ENCODE assay signal across 15 mouse cellular contexts in genomic region chr11:20216415-20216814, GRCm38 (mm10). TPM values are rescaled to one million over a fixed set of nuclear protein-coding genes. Genes with fewer than 3 reads are reported as not detected.
DNase-seq lines count a peak whose midpoint lies in the region; ATAC-seq and TF ChIP-seq lines count a peak whose summit lies in the region.
"Had no signal": no experiment of that assay in that cellular context is flagged by ENCODE, and none has a peak within 500 bp of the region (broad histone marks: within the 10 kb centered on the region; RNA-seq: fewer than 3 reads in every experiment).

No protein-coding gene starts in this region.

- no peaks in the 10 kb centered on the region for H3K9me3 ChIP-seq in forebrain, postnatal 0 days (ENCODE audit: low read length)
- no peaks in the 10 kb centered on the region for H3K9me3 ChIP-seq in forebrain, embryonic 13.5 days (replicated peaks)
- no peaks in the 10 kb centered on the region for H3K9me3 ChIP-seq in liver, embryonic 14.5 days (ENCODE audit: control insufficient read depth, low read length)
- no peaks in the 10 kb centered on the region for H3K9me3 ChIP-seq in liver, embryonic 11.5 days (ENCODE audit: control insufficient read depth, low read length)
- H3K9me3 ChIP-seq in E14TG2a.4 (ENCODE audit: low read length), result no peaks in the 10 kb centered on the region
- H3K9me3 ChIP-seq in neural tube, embryonic 15.5 days (replicated peaks), result no peaks in the 10 kb centered on the region
- H3K9me3 ChIP-seq: embryonic facial prominence, embryonic 13.5 days; limb, embryonic 12.5 days; stomach, embryonic 15.5 days had no signal

- TF ChIP-seq EP300 in liver, embryonic 14.5 days (IDR thresholded peaks at IDR 0.05; ENCODE audit: low read depth), result no peak

- peak; percentile 27 for TF ChIP-seq CTCF in forebrain, postnatal 0 days (IDR thresholded peaks at IDR 0.05; ENCODE audit: low read depth)
- peak; percentile 36 for TF ChIP-seq CTCF in liver, embryonic 14.5 days (IDR thresholded peaks at IDR 0.05; ENCODE audit: low read depth)
- TF ChIP-seq CTCF in E14TG2a.4 (conservative IDR thresholded peaks at IDR 0.05; ENCODE audit: low read length), result peak; percentile 47

- H3K4me1 ChIP-seq in forebrain, postnatal 0 days (ENCODE audit: insufficient read depth), result no peaks in the 10 kb centered on the region
- H3K4me1 ChIP-seq in forebrain, embryonic 13.5 days, result 0 out of 2 replicates have a peak, but pooled peaks cover 3% of the 10 kb centered on the region
- peaks cover 0 to 3% of the 10 kb centered on the region in 2 experiments; a peak in 1 of 4 replicates for H3K4me1 ChIP-seq in liver, embryonic 14.5 days (replicated peaks; ENCODE audit: control insufficient read depth in 2 of 2, insufficient read depth in 2 of 2, low read length in 1 of 2)
- no peaks in the 10 kb centered on the region; the same call in 1 of the 2 replicates for H3K4me1 ChIP-seq in liver, embryonic 11.5 days (replicated peaks; ENCODE audit: control insufficient read depth, insufficient read depth, low read length)
- H3K4me1 ChIP-seq in E14TG2a.4 (replicated peaks; ENCODE audit: low read depth, low read length), result peaks cover 91% of the 10 kb centered on the region
- H3K4me1 ChIP-seq in neural tube, embryonic 15.5 days, result peaks cover 2% of the 10 kb centered on the region; the same call in 1 of the 2 replicates
- H3K4me1 ChIP-seq: embryonic facial prominence, embryonic 13.5 days had no signal

- H3K9ac ChIP-seq in forebrain, postnatal 0 days, result no peak overlapping the region
- no peak overlapping the region for H3K9ac ChIP-seq in forebrain, embryonic 13.5 days
- H3K9ac ChIP-seq in liver, embryonic 14.5 days (replicated peaks), result no peak overlapping the region
- H3K9ac ChIP-seq in liver, embryonic 11.5 days (ENCODE audit: low read depth, low read length), result no peak overlapping the region
- no peak overlapping the region for H3K9ac ChIP-seq in neural tube, embryonic 15.5 days (replicated peaks)
- H3K9ac ChIP-seq: embryonic facial prominence, embryonic 13.5 days; limb, embryonic 12.5 days; stomach, embryonic 15.5 days had no signal

- H3K4me3 ChIP-seq in forebrain, postnatal 0 days (ENCODE audit: low read depth, low read length), result no peak overlapping the region
- H3K4me3 ChIP-seq in forebrain, embryonic 13.5 days, result no peak overlapping the region
- H3K4me3 ChIP-seq in liver, embryonic 14.5 days (ENCODE audit: insufficient read depth in 1 of 2, low read depth in 2 of 2, low read length in 2 of 2), result no peak overlapping the region
- H3K4me3 ChIP-seq in liver, embryonic 11.5 days (ENCODE audit: low read depth, low read length), result no peak overlapping the region
- H3K4me3 ChIP-seq in E14TG2a.4 (replicated peaks; ENCODE audit: low read length), result no peak overlapping the region
- H3K4me3 ChIP-seq in neural tube, embryonic 15.5 days (replicated peaks), result no peak overlapping the region
- H3K4me3 ChIP-seq: embryonic facial prominence, embryonic 13.5 days; limb, embryonic 12.5 days; stomach, embryonic 15.5 days had no signal

- ATAC-seq in forebrain, postnatal 0 days, result no peak
- no peak for ATAC-seq in forebrain, embryonic 13.5 days
- ATAC-seq in liver, embryonic 14.5 days (ENCODE audit: insufficient read depth), result no peak
- no peak for ATAC-seq in liver, embryonic 11.5 days (replicated peaks; ENCODE audit: low FRiP score)
- ATAC-seq in neural tube, embryonic 15.5 days (ENCODE audit: low FRiP score), result no peak
- ATAC-seq: forebrain, embryonic 14.5 days; midbrain, embryonic 16.5 days had no signal

- H3K36me3 ChIP-seq in forebrain, postnatal 0 days (ENCODE audit: insufficient read depth), result peaks cover 29% of the 10 kb centered on the region
- H3K36me3 ChIP-seq in forebrain, embryonic 13.5 days (ENCODE audit: poor library complexity, severe bottlenecking), result peaks cover 51% of the 10 kb centered on the region
- peaks cover 39% of the 10 kb centered on the region for H3K36me3 ChIP-seq in liver, embryonic 14.5 days (replicated peaks; ENCODE audit: control insufficient read depth, insufficient read depth, low read depth)
- H3K36me3 ChIP-seq in liver, embryonic 11.5 days (ENCODE audit: control insufficient read depth, insufficient read depth, low read length), result peaks cover 19% of the 10 kb centered on the region
- peaks cover 76% of the 10 kb centered on the region for H3K36me3 ChIP-seq in E14TG2a.4 (ENCODE audit: insufficient read depth, low read length)
- peaks cover 46% of the 10 kb centered on the region for H3K36me3 ChIP-seq in neural tube, embryonic 15.5 days

- WGBS in forebrain, postnatal 0 days, result 84% methylated on average over 4 of the region's 4 CpGs
- whole genome bisulfite sequencing in forebrain, embryonic 13.5 days, result 87% methylated on average over 4 of the region's 4 CpGs
- 77% methylated on average over 4 of the region's 4 CpGs for WGBS in liver, embryonic 14.5 days (ENCODE audit: insufficient replicate concordance)
- WGBS in liver, embryonic 11.5 days, result 83% methylated on average over 4 of the region's 4 CpGs
- WGBS in neural tube, embryonic 15.5 days, result 90% methylated on average over 4 of the region's 4 CpGs

- no peak overlapping the region for H3K27ac ChIP-seq in forebrain, postnatal 0 days (ENCODE audit: low read depth, low read length)
- H3K27ac ChIP-seq in forebrain, embryonic 13.5 days, result no peak overlapping the region
- H3K27ac ChIP-seq in liver, embryonic 14.5 days, result no peak overlapping the region
- H3K27ac ChIP-seq in liver, embryonic 11.5 days (ENCODE audit: low read depth, low read length), result no peak overlapping the region
- H3K27ac ChIP-seq in neural tube, embryonic 15.5 days (replicated peaks), result no peak overlapping the region
- H3K27ac ChIP-seq: embryonic facial prominence, embryonic 13.5 days; limb, embryonic 12.5 days; stomach, embryonic 15.5 days had no signal

- no peak overlapping the region for H3K4me2 ChIP-seq in forebrain, postnatal 0 days (ENCODE audit: low read depth)
- H3K4me2 ChIP-seq in forebrain, embryonic 13.5 days, result no peak overlapping the region
- H3K4me2 ChIP-seq in liver, embryonic 14.5 days (ENCODE audit: low read depth), result no peak overlapping the region
- H3K4me2 ChIP-seq in liver, embryonic 11.5 days, result no peak overlapping the region
- H3K4me2 ChIP-seq in neural tube, embryonic 15.5 days, result no peak overlapping the region
- H3K4me2 ChIP-seq: embryonic facial prominence, embryonic 13.5 days; limb, embryonic 12.5 days; stomach, embryonic 15.5 days had no signal

- no peaks in the 10 kb centered on the region for H3K27me3 ChIP-seq in forebrain, postnatal 0 days (ENCODE audit: insufficient read depth, low read length)
- no peaks in the 10 kb centered on the region for H3K27me3 ChIP-seq in forebrain, embryonic 13.5 days
- no peaks in the 10 kb centered on the region for H3K27me3 ChIP-seq in liver, embryonic 14.5 days (ENCODE audit: control insufficient read depth, insufficient read depth, low read length)
- H3K27me3 ChIP-seq in liver, embryonic 11.5 days (replicated peaks; ENCODE audit: control insufficient read depth, insufficient read depth, low read length), result no peaks in the 10 kb centered on the region
- H3K27me3 ChIP-seq in E14TG2a.4 (ENCODE audit: insufficient read depth, low read length), result no peaks in the 10 kb centered on the region
- no peaks in the 10 kb centered on the region for H3K27me3 ChIP-seq in neural tube, embryonic 15.5 days (replicated peaks)
- H3K27me3 ChIP-seq: embryonic facial prominence, embryonic 13.5 days; limb, embryonic 12.5 days; stomach, embryonic 15.5 days had no signal

- DNase-seq in forebrain, postnatal 0 days, result no peak
- DNase-seq in liver, embryonic 14.5 days (ENCODE audit: low read depth in 3 of 3, low spot score in 3 of 3), result no peak
- DNase-seq in liver, embryonic 11.5 days (ENCODE audit: low spot score), result no peak
- peak; percentile 54 for DNase-seq in naive thymus-derived CD4-positive, alpha-beta T cell, adult 2 months (ENCODE audit: low read depth)
- no peak for DNase-seq in layer of hippocampus, postnatal 25 days (ENCODE audit: extremely low spot score in 1 of 2, low spot score in 1 of 2)
- DNase-seq: cerebellum, adult 9-10 months; kidney, adult 9 months had no signal

RNA-seq across cellular contexts. Expression of gene Rab1a, which starts 15.2 kb away (rescaled TPM):
- total RNA-seq in forebrain, postnatal 0 days (2014; rRNA removed), result 105 and 108 TPM in 2 replicates
- polyA plus RNA-seq in forebrain, postnatal 0 days (2015; fragmentation: Nextera tagmentation; extraction: Ambion mirVana), result 267 and 312 TPM in 2 replicates
- 275 and 300 TPM in 2 replicates for polyA plus RNA-seq in forebrain, embryonic 13.5 days (2015; fragmentation: Nextera tagmentation; extraction: Ambion mirVana)
- polyA plus RNA-seq in liver, embryonic 14.5 days (2012; rRNA removed), result 37.0 and 53.0 TPM in 2 replicates
- 80.6 and 84.2 TPM in 2 replicates for polyA plus RNA-seq in liver, embryonic 14.5 days (2014; fragmentation: Nextera tagmentation; extraction: Ambion mirVana)
- 180 and 186 TPM in 2 replicates for polyA plus RNA-seq in liver, embryonic 11.5 days (2014; fragmentation: Nextera tagmentation; extraction: Ambion mirVana)
- total RNA-seq in layer of hippocampus, postnatal 25 days (2021), result 100 to 1,000 TPM; 170 to 171 TPM
- 311 and 322 TPM in 2 replicates for polyA plus RNA-seq in neural tube, embryonic 15.5 days (2015; fragmentation: Nextera tagmentation; extraction: Ambion mirVana)

RNA-seq across cellular contexts. Expression of gene Cep68, which starts 32.8 kb away (rescaled TPM):
- total RNA-seq in forebrain, postnatal 0 days (2014; rRNA removed), result 41.7 and 43.9 TPM in 2 replicates
- polyA plus RNA-seq in forebrain, postnatal 0 days (2015; fragmentation: Nextera tagmentation; extraction: Ambion mirVana), result 21.5 and 26.1 TPM in 2 replicates
- polyA plus RNA-seq in forebrain, embryonic 13.5 days (2015; fragmentation: Nextera tagmentation; extraction: Ambion mirVana), result 25.0 and 30.9 TPM in 2 replicates
- 4.5 TPM in 2 replicates for polyA plus RNA-seq in liver, embryonic 14.5 days (2012; rRNA removed)
- polyA plus RNA-seq in liver, embryonic 14.5 days (2014; fragmentation: Nextera tagmentation; extraction: Ambion mirVana), result 4.8 and 5.7 TPM in 2 replicates
- polyA plus RNA-seq in liver, embryonic 11.5 days (2014; fragmentation: Nextera tagmentation; extraction: Ambion mirVana), result 25.8 and 27.4 TPM in 2 replicates
- total RNA-seq in layer of hippocampus, postnatal 25 days (2021), result 10 to 100 TPM; 29.1 to 34.0 TPM
- polyA plus RNA-seq in neural tube, embryonic 15.5 days (2015; fragmentation: Nextera tagmentation; extraction: Ambion mirVana), result 26.5 and 29.1 TPM in 2 replicates
